Mouse (Mus musculus): ENCODE measurements around the gene Itsn2.

- TF ChIP-seq POLR2A (IDR thresholded peaks at IDR 0.05; ENCODE audit: insufficient read length, low read depth) (no peak), CEBPB (IDR thresholded peaks at IDR 0.05; ENCODE audit: insufficient read depth, poor library complexity, severe bottlenecking) (no peak), USF1 (IDR thresholded peaks at IDR 0.05; ENCODE audit: low read depth) (no peak), MYOD1 (IDR thresholded peaks at IDR 0.05; ENCODE audit: control insufficient read depth in 1 of 3, insufficient read length in 2 of 3, low read depth in 2 of 3) (peak; percentile 48 to 97 (median 88)), MAX (IDR thresholded peaks at IDR 0.05; ENCODE audit: low read depth) (no peak), POLR2AphosphoS2 (IDR thresholded peaks at IDR 0.05; ENCODE audit: insufficient read length, low read depth) (no peak)
These were observed 3.8 kb upstream of the Itsn2 start for GRCm38 (mm10) chr12:4588603-4589002.

Measured in myocyte (in vitro differentiated cells).